Mouse (Mus musculus) limb, embryonic 12.5 days (tissue): ENCODE results near the gene Abhd16a. TPM values are rescaled to one million over a fixed set of nuclear protein-coding genes. Genes with fewer than 3 reads are reported as not detected.

Source experiments
- ATAC-seq: fragments of 200-750 bp; cut with Nextera tagmentation; 2 replicates; pipeline ENCODE4 v1.8.0; 2017; ENCODE audit warnings: low read depth, moderate TSS enrichment; ENCODE audit not compliant: insufficient number of reproducible peaks, insufficient read depth, low FRiP score, low TSS enrichment
- H3K27ac ChIP-seq: fragments of 300-500 bp; sonication (generic); 2 replicates; pipeline ENCODE4 v1.5.1; 2016; ENCODE audit warnings: mild to moderate bottlenecking, moderate library complexity
- H3K27me3 ChIP-seq: fragments of 300-500 bp; sonication (generic); 2 replicates; pipeline ENCODE4 v1.6.1; 2016; ENCODE audit warnings: mild to moderate bottlenecking, moderate library complexity
- H3K36me3 ChIP-seq: fragments of 300-500 bp; sonication (generic); 2 replicates; pipeline ENCODE4 v1.6.1; 2016; ENCODE audit warnings: mild to moderate bottlenecking, moderate library complexity
- H3K4me1 ChIP-seq: fragments of 300-500 bp; sonication (generic); replicated peaks from 2 replicates; pipeline ENCODE4 v1.6.1; 2016
- H3K4me2 ChIP-seq: fragments of 300-500 bp; sonication (generic); 2 replicates; pipeline ENCODE4 v1.6.1; 2016; ENCODE audit warnings: mild to moderate bottlenecking, moderate library complexity
- H3K4me3 ChIP-seq: fragments of 300-500 bp; sonication (generic); replicated peaks from 2 replicates; pipeline ENCODE4 v1.5.1; 2016; ENCODE audit warnings: mild to moderate bottlenecking
- H3K9ac ChIP-seq: fragments of 300-500 bp; sonication (generic); replicated peaks from 2 replicates; pipeline ENCODE4 v1.6.1; 2016; ENCODE audit warnings: mild to moderate bottlenecking, moderate library complexity
- H3K9me3 ChIP-seq: fragments of 300-500 bp; sonication (generic); 2 replicates; pipeline ENCODE4 v1.6.1; 2016; ENCODE audit warnings: mild to moderate bottlenecking, moderate library complexity
- WGBS: fragments of 180-500 bp; shearing (Covaris S2); methylation state at CpG from one replicate; pipeline ENCODE4 v1.1.7; 2016; 5-methylcytosine and 5-hydroxymethylcytosine counted together
- polyA plus RNA-seq: library from polyadenylated mRNA; unstranded; fragments of >200 nt; fragmentation: Nextera tagmentation; extraction: Ambion mirVana; gene quantifications from 2 replicates; pipeline ENCODE4 v1.2.1, GENCODE M21; 2016

The Abhd16a gene
- polyA plus RNA-seq, 1 experiment from 2014 or later, result 74.5 TPM

GRCm38 (mm10) chr17:35125081-35125480, 36.0 kb downstream of the Abhd16a start:
- WGBS, result 87% methylated on average over 1 of the region's 1 CpGs
- H3K4me2 ChIP-seq, result no peak overlapping the region
- H3K9me3 ChIP-seq, result no peaks in the 10 kb centered on the region
- H3K27ac ChIP-seq, result peak overlapping the region; percentile 64; the same call in 1 of the 2 replicates
- H3K36me3 ChIP-seq, result peaks cover 43% of the 10 kb centered on the region
- H3K27me3 ChIP-seq, result no peaks in the 10 kb centered on the region
- ATAC-seq, result no peak
- peaks cover 37% of the 10 kb centered on the region for H3K4me1 ChIP-seq
- peak overlapping the region; percentile 70; the same call in 1 of the 2 replicates for H3K4me3 ChIP-seq
- H3K9ac ChIP-seq, result no peak overlapping the region

- Histone ChIP-seq H3K27ac (peak overlapping the region; percentile 64; the same call in 1 of the 2 replicates), H3K9ac (peak overlapping the region; percentile 82), H3K27me3 (no peaks in the 10 kb centered on the region), H3K4me1 (peaks cover 33% of the 10 kb centered on the region), H3K4me3 (peak overlapping the region; percentile 70), H3K36me3 (peaks cover 45% of the 10 kb centered on the region), H3K4me2 (peak overlapping the region; percentile 82), H3K9me3 (no peaks in the 10 kb centered on the region)
- ATAC-seq, result no peak
- 27% methylated on average over 6 of the region's 6 CpGs for WGBS
Measured at GRCm38 (mm10) chr17:35125578-35125977, 36.5 kb downstream of the Abhd16a start.

- peak; percentile 21; the same call in 1 of the 2 replicates for ATAC-seq
- Histone ChIP-seq H3K27me3 (no peaks in the 10 kb centered on the region), H3K9me3 (no peaks in the 10 kb centered on the region), H3K27ac (peak within 1 kb of the TSS; percentile 85), H3K36me3 (peaks cover 45% of the 10 kb centered on the region), H3K9ac (peak within 1 kb of the TSS; percentile 82), H3K4me3 (peak within 1 kb of the TSS; percentile 70), H3K4me1 (peaks cover 33% of the 10 kb centered on the region), H3K4me2 (peak within 1 kb of the TSS; percentile 82)
- under 1% methylated on average over 36 of the region's 36 CpGs for WGBS
Measured at GRCm38 (mm10) chr17:35126206-35126611, 37.1 kb downstream of the Abhd16a start, which contains the start of gene D17H6S53E. Gene D17H6S53E, plus strand, starts transcription at chr17:35126373.

GRCm38 (mm10) chr17:35127017-35127416, 38.0 kb downstream of the Abhd16a start:
- Histone ChIP-seq H3K4me1 (peaks cover 32% of the 10 kb centered on the region), H3K27ac (peak overlapping the region; percentile 85; the same call in 1 of the 2 replicates), H3K4me2 (peak overlapping the region; percentile 82), H3K9ac (peak overlapping the region; percentile 82), H3K4me3 (peak overlapping the region; percentile 70), H3K9me3 (no peaks in the 10 kb centered on the region), H3K27me3 (no peaks in the 10 kb centered on the region), H3K36me3 (peaks cover 45% of the 10 kb centered on the region)
- no peak for ATAC-seq
- 78% methylated on average over 13 of the region's 13 CpGs for WGBS

- Histone ChIP-seq H3K27ac (no peak overlapping the region), H3K4me1 (peaks cover 29% of the 10 kb centered on the region), H3K9ac (peak overlapping the region; percentile 18; the same call in 1 of the 2 replicates), H3K9me3 (no peaks in the 10 kb centered on the region), H3K4me3 (no peak overlapping the region), H3K36me3 (peaks cover 34% of the 10 kb centered on the region), H3K27me3 (no peaks in the 10 kb centered on the region), H3K4me2 (no peak overlapping the region)
- 71% methylated on average over 11 of the region's 11 CpGs for WGBS
- ATAC-seq, result no peak
Measured at GRCm38 (mm10) chr17:35128996-35129395, 39.9 kb downstream of the Abhd16a start.

GRCm38 (mm10) chr17:35131038-35131437, 42.0 kb downstream of the Abhd16a start:
- Histone ChIP-seq H3K9me3 (no peaks in the 10 kb centered on the region), H3K36me3 (peaks cover 24% of the 10 kb centered on the region), H3K4me2 (no peak overlapping the region), H3K9ac (no peak overlapping the region), H3K4me3 (no peak overlapping the region), H3K27me3 (no peaks in the 10 kb centered on the region), H3K4me1 (peaks cover 19% of the 10 kb centered on the region), H3K27ac (no peak overlapping the region)
- ATAC-seq, result no peak
- 93% methylated on average over 8 of the region's 8 CpGs for WGBS

GRCm38 (mm10) chr17:35131500-35132173, 42.6 kb downstream of the Abhd16a start, which contains the start of gene Apom:
Gene Apom, minus strand, starts transcription at chr17:35132050.
- H3K9me3 ChIP-seq, result no peaks in the 10 kb centered on the region
- WGBS, result 85% methylated on average over 15 of the region's 15 CpGs
- no peak within 1 kb of the TSS for H3K27ac ChIP-seq
- peaks cover 23% of the 10 kb centered on the region for H3K4me1 ChIP-seq
- peaks cover 24% of the 10 kb centered on the region for H3K36me3 ChIP-seq
- no peak within 1 kb of the TSS for H3K4me3 ChIP-seq
- no peak for ATAC-seq
- H3K4me2 ChIP-seq, result no peak within 1 kb of the TSS
- no peaks in the 10 kb centered on the region for H3K27me3 ChIP-seq
- H3K9ac ChIP-seq, result no peak within 1 kb of the TSS

GRCm38 (mm10) chr17:35132174-35132560, 43.1 kb downstream of the Abhd16a start:
- 82% methylated on average over 3 of the region's 3 CpGs for WGBS
- Histone ChIP-seq H3K36me3 (peaks cover 24% of the 10 kb centered on the region), H3K27ac (no peak overlapping the region), H3K4me2 (no peak overlapping the region), H3K9ac (no peak overlapping the region), H3K27me3 (no peaks in the 10 kb centered on the region), H3K4me1 (peaks cover 23% of the 10 kb centered on the region), H3K9me3 (no peaks in the 10 kb centered on the region), H3K4me3 (no peak overlapping the region)
- no peak for ATAC-seq

- Histone ChIP-seq H3K9me3 (no peaks in the 10 kb centered on the region), H3K27me3 (no peaks in the 10 kb centered on the region), H3K36me3 (peaks cover 25% of the 10 kb centered on the region), H3K4me2 (no peak overlapping the region), H3K9ac (no peak overlapping the region), H3K4me3 (no peak overlapping the region), H3K4me1 (peaks cover 18% of the 10 kb centered on the region), H3K27ac (no peak overlapping the region)
- ATAC-seq, result no peak
- WGBS, result 93% methylated on average over 7 of the region's 7 CpGs
Measured at GRCm38 (mm10) chr17:35133517-35133916, 44.5 kb downstream of the Abhd16a start.

- Histone ChIP-seq H3K27me3 (no peaks in the 10 kb centered on the region), H3K4me1 (peaks cover 15% of the 10 kb centered on the region), H3K9ac (peak within 1 kb of the TSS; percentile 81), H3K36me3 (peaks cover 27% of the 10 kb centered on the region), H3K9me3 (no peaks in the 10 kb centered on the region), H3K4me3 (peak within 1 kb of the TSS; percentile 79), H3K27ac (peak within 1 kb of the TSS; percentile 91), H3K4me2 (peak within 1 kb of the TSS; percentile 96)
- ATAC-seq, result peak; percentile 90
- under 1% methylated on average over 66 of the region's 66 CpGs for WGBS
Measured at GRCm38 (mm10) chr17:35134801-35135590, 45.9 kb downstream of the Abhd16a start, which contains the start of gene Bag6. Gene Bag6, plus strand, starts transcription at chr17:35135178.
